Mouse (Mus musculus): Measurements from ENCODE around the gene Nbdy. TPM values are rescaled to one million over a fixed set of nuclear protein-coding genes. Genes with fewer than 3 reads are reported as not detected.

The Nbdy gene
- polyA plus RNA-seq (2012): 1.4 and 1.9 TPM in 2 replicates

DNA sequence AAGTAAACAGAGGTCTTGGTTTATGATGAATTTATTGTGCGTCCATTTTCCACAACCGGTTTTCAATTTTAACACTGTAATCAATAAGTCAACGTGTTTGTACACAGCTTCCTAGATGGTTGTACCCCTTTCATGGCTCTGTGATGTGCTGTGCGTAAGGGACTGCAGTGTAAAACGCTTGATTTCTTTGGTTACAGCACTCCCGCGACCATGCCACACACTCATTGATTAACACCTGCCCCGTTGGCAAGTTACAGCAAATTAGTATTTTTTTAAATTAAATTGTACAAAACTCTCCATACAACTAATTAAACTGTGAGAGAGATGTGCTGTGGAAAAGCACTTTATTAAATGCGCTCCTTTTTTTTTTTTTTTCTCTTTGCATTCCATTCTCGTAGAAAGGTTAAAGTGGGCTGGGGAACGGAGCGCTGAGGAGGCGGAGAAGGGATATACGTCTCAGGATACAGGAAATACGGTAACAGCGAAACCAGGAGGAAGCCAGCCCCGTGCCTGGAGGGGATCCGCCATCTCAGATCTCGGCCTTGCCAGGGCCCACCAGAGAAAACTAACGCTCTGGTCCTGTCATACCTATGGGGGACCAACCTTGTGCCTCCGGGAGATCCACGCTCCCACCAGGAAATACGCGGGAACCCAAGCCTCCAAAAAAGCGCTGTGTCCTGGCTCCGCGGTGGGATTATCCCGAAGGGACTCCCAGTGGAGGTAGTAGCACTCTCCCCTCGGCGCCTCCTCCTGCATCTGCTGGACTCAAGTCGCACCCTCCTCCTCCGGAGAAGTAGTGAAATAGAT lies at the start of gene Nbdy:
Gene Nbdy, plus strand, starts transcription at position 481 of the 807 bp plus-strand sequence.
- Histone ChIP-seq H3K4me1 (ENCODE audit: control insufficient read depth) (peaks cover 3% of the 10 kb centered on the region), H3K27me3 (ENCODE audit: control insufficient read depth) (no peaks in the 10 kb centered on the region), H3K36me3 (ENCODE audit: control insufficient read depth) (no peaks in the 10 kb centered on the region), H3K4me3 (replicated peaks) (peak within 1 kb of the TSS; percentile 70), H3K9me3 (ENCODE audit: control insufficient read depth, low read length) (no peaks in the 10 kb centered on the region)
- TF ChIP-seq GATA1 (IDR thresholded peaks at IDR 0.05; ENCODE audit: low read length): no peak
- no peak for TF ChIP-seq TAL1 (IDR thresholded peaks at IDR 0.05; ENCODE audit: low read length)

DNA sequence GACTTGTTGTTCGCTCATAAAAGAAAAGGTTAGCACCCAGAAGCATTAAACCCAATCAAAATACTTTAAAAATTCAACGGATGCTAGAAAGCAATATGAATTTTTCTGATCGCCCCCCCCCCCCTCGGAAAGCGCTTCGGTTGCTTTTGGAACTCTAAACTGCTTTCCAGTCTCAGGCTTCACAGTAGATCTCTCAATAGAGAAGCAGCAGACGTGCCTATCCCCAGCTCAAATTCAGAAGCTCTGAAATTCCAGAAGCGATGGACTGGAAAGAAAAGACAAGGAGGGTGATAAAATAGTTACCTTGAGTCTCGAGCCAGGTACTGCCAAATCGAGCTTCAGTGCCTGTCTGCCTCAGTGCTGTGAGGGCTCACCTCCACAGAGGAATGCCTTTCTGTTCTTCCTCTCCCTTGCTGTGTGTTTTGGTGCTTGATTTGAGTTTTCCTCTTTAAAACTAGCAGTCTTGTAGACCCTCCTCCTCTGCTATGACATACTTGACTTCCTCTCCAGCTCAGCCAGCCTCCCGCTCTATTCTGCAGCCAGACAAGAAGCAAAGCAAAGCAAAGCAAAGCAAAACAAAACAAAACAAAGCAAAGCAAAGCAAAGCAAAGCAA lies 27.5 kb upstream of the Nbdy start, which contains the start of gene Kctd12b:
Gene Kctd12b, minus strand, starts transcription at position 610 of the 614 bp plus-strand sequence.
- no peak within 1 kb of the TSS for H3K4me3 ChIP-seq (replicated peaks)
- H3K36me3 ChIP-seq (ENCODE audit: control insufficient read depth): no peaks in the 10 kb centered on the region
- H3K27me3 ChIP-seq (ENCODE audit: control insufficient read depth): no peaks in the 10 kb centered on the region
- no peaks in the 10 kb centered on the region for H3K4me1 ChIP-seq (ENCODE audit: control insufficient read depth)
- H3K9me3 ChIP-seq (ENCODE audit: control insufficient read depth, low read length): no peaks in the 10 kb centered on the region
- TF ChIP-seq TAL1 (IDR thresholded peaks at IDR 0.05; ENCODE audit: low read length): no peak
- TF ChIP-seq GATA1 (IDR thresholded peaks at IDR 0.05; ENCODE audit: low read length): no peak

DNA sequence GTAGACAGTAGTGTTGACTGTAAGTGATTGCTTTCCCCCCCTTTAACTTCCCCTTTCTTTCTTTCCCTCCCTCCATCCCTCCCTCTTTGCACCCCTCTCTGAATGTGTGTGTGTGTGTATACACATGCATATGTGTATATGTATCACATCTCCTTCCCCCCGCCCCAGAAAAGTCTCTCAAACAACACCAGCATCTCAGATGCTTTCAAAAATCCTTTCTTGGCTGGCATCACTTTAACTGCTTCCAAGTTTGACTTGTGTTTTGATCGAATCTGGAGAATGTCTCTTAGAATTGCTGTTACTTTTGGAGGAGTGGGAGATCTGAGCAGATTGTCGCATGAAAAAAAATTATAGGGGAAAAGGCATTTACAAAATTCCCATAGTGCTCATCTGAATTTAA lies 22.9 kb upstream of the Nbdy start:
- Histone ChIP-seq H3K27me3 (ENCODE audit: control insufficient read depth) (no peaks in the 10 kb centered on the region), H3K36me3 (ENCODE audit: control insufficient read depth) (no peaks in the 10 kb centered on the region), H3K4me1 (ENCODE audit: control insufficient read depth) (no peaks in the 10 kb centered on the region), H3K9me3 (ENCODE audit: control insufficient read depth, low read length) (no peaks in the 10 kb centered on the region), H3K4me3 (replicated peaks) (no peak overlapping the region)
- TF ChIP-seq GATA1 (IDR thresholded peaks at IDR 0.05; ENCODE audit: low read length): no peak
- TF ChIP-seq TAL1 (IDR thresholded peaks at IDR 0.05; ENCODE audit: low read length): no peak

DNA sequence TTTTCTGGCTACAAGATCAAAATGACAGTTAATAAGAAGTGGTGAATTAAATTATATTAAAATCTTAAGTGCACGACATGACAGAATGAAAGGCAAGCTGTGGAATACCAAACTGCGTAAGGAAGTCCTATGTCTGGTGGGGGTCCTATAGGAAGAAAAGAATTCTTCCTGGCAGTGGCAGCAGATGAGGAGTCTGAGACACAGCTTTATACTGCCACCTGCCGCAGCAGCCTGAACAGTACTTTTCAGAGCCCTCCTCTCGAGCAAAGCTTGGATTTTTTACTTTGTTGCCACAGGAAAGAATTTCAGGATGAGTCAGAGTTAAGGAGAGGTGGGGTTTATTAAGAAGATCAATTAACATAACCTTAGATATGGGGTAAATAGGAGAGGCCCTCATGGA lies 15.7 kb upstream of the Nbdy start:
- no peak overlapping the region for H3K4me3 ChIP-seq (replicated peaks)
- no peaks in the 10 kb centered on the region for H3K9me3 ChIP-seq (ENCODE audit: control insufficient read depth, low read length)
- TF ChIP-seq GATA1 (IDR thresholded peaks at IDR 0.05; ENCODE audit: low read length) (no peak), TAL1 (IDR thresholded peaks at IDR 0.05; ENCODE audit: low read length) (no peak)
- no peaks in the 10 kb centered on the region for H3K36me3 ChIP-seq (ENCODE audit: control insufficient read depth)
- no peaks in the 10 kb centered on the region for H3K4me1 ChIP-seq (ENCODE audit: control insufficient read depth)
- H3K27me3 ChIP-seq (ENCODE audit: control insufficient read depth): no peaks in the 10 kb centered on the region

DNA sequence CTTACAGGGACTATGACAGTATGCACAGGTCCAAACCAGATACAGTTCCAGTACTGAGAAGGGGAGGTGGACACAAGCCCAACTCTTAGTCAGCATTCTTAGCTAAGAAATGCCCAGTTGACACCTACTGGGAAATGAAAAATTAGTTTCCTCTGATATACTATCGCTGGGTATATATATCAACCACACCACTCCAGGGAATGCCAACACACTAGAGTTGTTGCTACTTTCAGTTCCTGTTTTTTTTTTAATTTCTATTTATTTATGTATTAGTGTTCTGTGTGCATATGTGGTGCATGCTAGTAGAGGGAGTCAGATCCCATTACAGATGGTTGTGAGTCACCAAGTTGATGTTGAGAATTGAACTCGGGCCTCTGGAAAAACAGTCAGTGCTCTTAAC lies 6.7 kb upstream of the Nbdy start:
- H3K27me3 ChIP-seq (ENCODE audit: control insufficient read depth): no peaks in the 10 kb centered on the region

DNA sequence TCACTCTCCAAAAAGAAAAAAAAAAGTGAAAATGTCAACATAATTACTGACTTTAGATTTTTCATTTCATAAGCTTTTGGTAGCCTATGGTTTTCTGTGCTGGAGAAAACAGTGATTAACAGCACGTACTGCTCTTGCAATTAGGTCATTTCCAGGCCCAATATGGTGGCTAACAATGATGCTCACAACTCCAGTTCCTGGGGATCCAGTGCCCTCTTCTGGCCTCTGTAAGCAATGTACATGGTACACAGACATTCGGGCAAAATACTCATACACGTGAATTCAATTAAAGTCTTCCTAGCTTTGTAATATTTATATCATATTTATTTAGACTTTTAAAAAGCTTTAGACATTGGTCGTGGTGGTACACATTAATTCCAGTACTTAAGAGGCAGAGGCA lies 3.8 kb upstream of the Nbdy start:
- Histone ChIP-seq H3K36me3 (ENCODE audit: control insufficient read depth) (no peaks in the 10 kb centered on the region), H3K9me3 (ENCODE audit: control insufficient read depth, low read length) (no peaks in the 10 kb centered on the region), H3K27me3 (ENCODE audit: control insufficient read depth) (no peaks in the 10 kb centered on the region), H3K4me3 (replicated peaks) (no peak overlapping the region), H3K4me1 (ENCODE audit: control insufficient read depth) (peaks cover 3% of the 10 kb centered on the region)
- TF ChIP-seq TAL1 (IDR thresholded peaks at IDR 0.05; ENCODE audit: low read length) (no peak), GATA1 (IDR thresholded peaks at IDR 0.05; ENCODE audit: low read length) (no peak)

More for the DNA sequence above, 6.7 kb upstream of the Nbdy start:
- no peak overlapping the region for H3K4me3 ChIP-seq (replicated peaks)
- TF ChIP-seq TAL1 (IDR thresholded peaks at IDR 0.05; ENCODE audit: low read length) (no peak), GATA1 (IDR thresholded peaks at IDR 0.05; ENCODE audit: low read length) (no peak)
- no peaks in the 10 kb centered on the region for H3K36me3 ChIP-seq (ENCODE audit: control insufficient read depth)
- no peaks in the 10 kb centered on the region for H3K4me1 ChIP-seq (ENCODE audit: control insufficient read depth)
- no peaks in the 10 kb centered on the region for H3K9me3 ChIP-seq (ENCODE audit: control insufficient read depth, low read length)

DNA sequence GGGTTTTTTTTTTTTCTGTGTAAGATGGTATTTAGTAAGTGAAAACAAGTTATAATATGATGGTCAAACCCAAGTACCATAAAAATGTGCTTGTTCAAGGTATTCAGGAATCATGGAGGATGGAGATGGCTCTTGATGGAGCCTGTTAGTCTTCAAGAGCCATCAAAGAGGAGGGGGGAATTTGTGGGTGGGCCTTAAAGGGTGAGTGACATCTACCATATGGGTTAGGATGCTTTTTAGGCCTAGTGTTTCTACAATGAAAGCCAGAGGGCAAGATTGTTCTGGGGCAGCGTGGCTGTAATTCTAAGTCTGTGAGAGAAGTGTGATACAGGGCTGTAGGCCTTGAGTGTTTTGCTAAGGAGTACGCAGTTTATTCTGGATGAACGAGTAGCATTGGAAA lies 1.0 kb downstream of the Nbdy start:
- peak overlapping the region; percentile 70 for H3K4me3 ChIP-seq (replicated peaks)
- no peaks in the 10 kb centered on the region for H3K27me3 ChIP-seq (ENCODE audit: control insufficient read depth)
- peaks cover 3% of the 10 kb centered on the region for H3K4me1 ChIP-seq (ENCODE audit: control insufficient read depth)
- no peak for TF ChIP-seq GATA1 (IDR thresholded peaks at IDR 0.05; ENCODE audit: low read length)
- no peak for TF ChIP-seq TAL1 (IDR thresholded peaks at IDR 0.05; ENCODE audit: low read length)
- no peaks in the 10 kb centered on the region for H3K36me3 ChIP-seq (ENCODE audit: control insufficient read depth)
- H3K9me3 ChIP-seq (ENCODE audit: control insufficient read depth, low read length): no peaks in the 10 kb centered on the region

DNA sequence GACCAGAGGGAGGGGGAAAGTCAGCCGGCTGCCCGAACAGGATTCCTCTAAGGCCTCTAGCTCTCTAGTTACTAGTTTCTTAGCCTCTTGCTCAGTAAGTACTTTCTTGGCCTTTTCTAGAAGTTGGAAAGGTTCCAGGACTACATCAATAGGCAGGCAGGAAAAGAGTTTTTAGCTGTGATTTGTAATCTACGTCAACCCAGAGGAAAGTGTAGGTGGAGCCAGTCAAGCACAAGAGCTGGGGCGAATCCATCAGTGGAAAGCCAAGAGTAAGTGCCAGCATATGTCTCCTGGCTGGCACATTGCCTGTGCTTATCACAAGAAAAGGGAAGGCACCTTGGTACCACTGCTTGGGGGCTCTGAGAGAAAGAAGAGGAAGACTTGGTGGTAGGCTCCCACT lies 12.3 kb downstream of the Nbdy start:
- H3K9me3 ChIP-seq (ENCODE audit: control insufficient read depth, low read length): no peaks in the 10 kb centered on the region
- no peak overlapping the region for H3K4me3 ChIP-seq (replicated peaks)
- H3K4me1 ChIP-seq (ENCODE audit: control insufficient read depth): no peaks in the 10 kb centered on the region
- no peaks in the 10 kb centered on the region for H3K27me3 ChIP-seq (ENCODE audit: control insufficient read depth)
- peaks cover 3% of the 10 kb centered on the region for H3K36me3 ChIP-seq (ENCODE audit: control insufficient read depth)
- TF ChIP-seq TAL1 (IDR thresholded peaks at IDR 0.05; ENCODE audit: low read length): no peak
- no peak for TF ChIP-seq GATA1 (IDR thresholded peaks at IDR 0.05; ENCODE audit: low read length)

DNA sequence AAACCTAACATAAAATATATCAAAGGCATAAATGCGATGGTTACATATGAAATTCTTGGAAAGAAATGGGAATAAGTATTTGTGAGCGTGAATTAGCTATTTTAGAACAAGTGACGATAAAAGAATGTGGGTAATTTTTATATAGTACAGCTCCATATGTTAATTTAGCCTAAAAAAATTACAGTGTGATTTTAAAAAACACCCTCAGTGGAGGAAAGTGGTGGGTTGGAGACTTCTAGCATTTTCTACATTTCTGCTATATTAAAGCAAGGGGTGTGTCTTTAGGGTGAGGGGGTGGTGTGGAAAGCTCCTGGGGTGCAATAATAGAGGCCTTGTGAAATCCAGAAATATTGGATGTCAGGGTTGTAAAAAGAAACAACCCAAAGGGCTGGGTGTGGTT lies 19.1 kb downstream of the Nbdy start:
- no peaks in the 10 kb centered on the region for H3K9me3 ChIP-seq (ENCODE audit: control insufficient read depth, low read length)
- no peak for TF ChIP-seq TAL1 (IDR thresholded peaks at IDR 0.05; ENCODE audit: low read length)
- TF ChIP-seq GATA1 (IDR thresholded peaks at IDR 0.05; ENCODE audit: low read length): no peak
- no peaks in the 10 kb centered on the region for H3K36me3 ChIP-seq (ENCODE audit: control insufficient read depth)
- no peaks in the 10 kb centered on the region for H3K27me3 ChIP-seq (ENCODE audit: control insufficient read depth)
- H3K4me3 ChIP-seq (replicated peaks): no peak overlapping the region
- H3K4me1 ChIP-seq (ENCODE audit: control insufficient read depth): no peaks in the 10 kb centered on the region
